Mouse (Mus musculus) heart, adult 8-10 months (tissue): ENCODE data around the gene Fbn1. TPM values are rescaled to one million over a fixed set of nuclear protein-coding genes. Genes with fewer than 3 reads are reported as not detected.

Source experiments
- DNase-seq: peaks from one replicate; pipeline ENCODE4 v3.0.0; 2022; ENCODE audit warnings: low spot score
- total RNA-seq, 4 experiments: library from RNA; stranded (reverse); gene quantifications; 2 replicates each; pipeline ENCODE4 v1.2.4; 2022

The Fbn1 gene
- total RNA-seq, 4 experiments from 2014 or later, result 17.4 to 32.9 (median 23.8) TPM

- DNase-seq, result no peak
These were observed 113.2 kb downstream of the Fbn1 start for GRCm38 (mm10) chr2:125394428-125395101.

- no peak for DNase-seq
These were observed 116.2 kb downstream of the Fbn1 start for GRCm38 (mm10) chr2:125391582-125391981.

DNA sequence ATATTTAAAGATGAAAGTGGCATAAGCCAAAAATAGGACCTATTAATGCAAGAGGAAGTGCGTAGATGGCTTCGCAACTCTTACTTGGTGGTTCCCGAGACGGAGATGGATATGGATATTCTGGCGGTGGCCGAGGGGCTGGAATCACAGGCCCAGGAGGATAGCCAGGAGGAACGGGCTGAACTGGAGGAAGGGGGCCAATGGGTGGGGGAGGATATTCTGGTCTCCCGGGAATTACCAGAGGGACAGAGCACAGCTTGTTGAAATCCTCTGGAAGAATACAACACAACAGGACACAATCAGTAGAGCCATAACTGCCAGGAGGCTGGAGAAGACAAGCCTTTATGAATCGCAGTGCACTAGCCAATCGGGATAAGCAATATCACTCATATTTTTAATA, 118.0 kb downstream of the Fbn1 start:
- peak; percentile 35 for DNase-seq

GRCm38 (mm10) chr2:125386221-125386965, 121.4 kb downstream of the Fbn1 start:
- no peak for DNase-seq

- DNase-seq, result no peak
These were observed 122.9 kb downstream of the Fbn1 start for GRCm38 (mm10) chr2:125384941-125385340.

DNA sequence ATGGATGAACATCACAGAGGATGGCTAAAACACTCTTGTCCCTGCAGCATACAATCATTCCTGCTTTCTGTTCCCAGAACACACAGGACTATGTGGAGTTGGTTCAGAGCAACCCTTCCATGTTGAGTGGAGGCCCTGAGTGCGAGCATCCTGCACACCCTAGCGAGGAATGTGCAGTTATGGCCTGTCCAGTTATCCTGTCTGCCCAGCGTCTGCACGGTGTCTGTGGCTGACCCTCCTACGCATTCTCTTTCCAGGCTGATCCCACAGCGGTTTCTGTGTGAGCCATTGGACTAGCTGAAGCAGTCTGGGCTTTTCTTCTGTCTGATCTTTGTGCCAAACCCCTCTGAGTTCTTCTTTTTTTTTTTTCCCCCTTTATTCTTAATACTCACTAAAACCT, 123.4 kb downstream of the Fbn1 start:
- peak; percentile 27 for DNase-seq

- no peak for DNase-seq
These were observed 124.5 kb downstream of the Fbn1 start for GRCm38 (mm10) chr2:125383273-125383641.

- DNase-seq, result no peak
These were observed 125.0 kb downstream of the Fbn1 start for GRCm38 (mm10) chr2:125382613-125383272.

- no peak for DNase-seq
These were observed 127.7 kb downstream of the Fbn1 start for GRCm38 (mm10) chr2:125380086-125380485.

DNA sequence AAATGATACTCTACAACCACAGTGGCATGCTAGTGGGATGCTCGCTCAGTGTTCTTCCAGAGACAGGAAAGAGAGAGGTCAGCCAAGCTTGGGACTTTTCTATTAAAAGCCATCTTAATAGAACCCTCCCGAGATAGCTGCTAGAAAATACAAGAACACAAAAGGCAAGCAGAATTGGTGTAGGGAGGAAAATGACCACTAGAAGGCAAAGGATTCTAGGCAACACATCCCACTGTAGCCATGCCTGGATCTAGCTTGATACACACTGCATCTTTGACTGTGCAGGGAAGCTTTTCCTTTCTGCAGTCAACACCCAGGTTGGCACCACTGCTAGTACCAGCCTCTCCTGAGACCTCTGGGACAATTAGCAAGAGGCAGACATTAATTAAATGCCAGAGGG, 128.6 kb downstream of the Fbn1 start:
- DNase-seq, result no peak

DNA sequence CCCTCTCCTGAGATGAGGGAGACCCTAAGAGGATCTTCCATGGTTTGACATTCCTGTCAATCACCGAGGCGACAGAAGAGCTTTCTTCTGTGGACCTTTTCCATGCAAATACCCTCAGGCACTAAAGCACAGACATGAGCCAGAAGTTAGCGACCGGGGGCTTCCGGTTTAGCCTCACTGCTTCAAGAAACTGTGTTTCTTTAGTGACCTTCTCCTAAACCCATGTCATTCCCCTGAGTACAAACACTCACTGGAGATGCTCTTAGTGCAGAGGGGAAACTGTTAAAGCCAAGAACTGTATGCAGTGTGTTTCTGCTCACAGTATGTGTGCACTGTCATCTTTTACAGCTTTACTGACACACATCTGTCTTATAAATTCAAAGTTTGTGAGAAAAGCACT, 131.9 kb downstream of the Fbn1 start:
- DNase-seq, result no peak

DNA sequence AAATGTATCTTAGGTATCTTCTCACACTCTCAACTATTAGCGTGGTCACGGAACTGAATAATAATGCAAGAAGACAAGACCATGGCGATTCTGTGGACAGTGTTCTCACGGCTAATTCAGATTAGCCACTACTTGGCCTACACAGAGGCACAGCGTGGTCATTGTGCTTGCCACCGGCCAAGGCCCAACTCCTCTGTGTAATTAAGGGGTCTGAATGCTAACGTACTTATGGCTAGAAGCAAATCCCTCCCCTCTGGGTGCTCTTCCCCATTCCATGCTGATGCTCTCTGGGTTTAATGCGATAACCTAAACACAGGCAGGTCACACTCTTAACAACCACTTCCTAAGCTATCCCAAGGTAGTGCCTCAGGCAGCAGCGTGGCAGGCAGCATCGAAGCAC, 132.5 kb downstream of the Fbn1 start:
- no peak for DNase-seq

DNA sequence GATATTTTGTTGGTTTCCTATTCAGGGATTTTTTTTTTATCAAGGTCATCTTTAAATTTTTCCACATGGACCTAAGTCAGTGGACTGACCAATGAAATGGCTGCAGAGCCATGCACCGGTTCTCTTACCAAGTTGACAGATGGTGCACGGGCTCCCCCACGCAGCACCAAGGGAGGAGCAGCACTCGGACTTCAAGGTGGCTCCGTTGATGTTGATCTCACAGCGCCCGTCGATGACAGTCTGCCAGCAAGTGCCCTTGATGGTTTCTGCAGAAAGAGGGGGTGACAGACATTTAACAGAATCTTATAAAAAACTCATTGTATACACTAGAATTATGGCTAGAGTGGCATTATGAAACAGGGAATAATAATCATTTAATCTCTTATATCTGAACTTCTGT, 138.1 kb downstream of the Fbn1 start:
- DNase-seq, result no peak

DNA sequence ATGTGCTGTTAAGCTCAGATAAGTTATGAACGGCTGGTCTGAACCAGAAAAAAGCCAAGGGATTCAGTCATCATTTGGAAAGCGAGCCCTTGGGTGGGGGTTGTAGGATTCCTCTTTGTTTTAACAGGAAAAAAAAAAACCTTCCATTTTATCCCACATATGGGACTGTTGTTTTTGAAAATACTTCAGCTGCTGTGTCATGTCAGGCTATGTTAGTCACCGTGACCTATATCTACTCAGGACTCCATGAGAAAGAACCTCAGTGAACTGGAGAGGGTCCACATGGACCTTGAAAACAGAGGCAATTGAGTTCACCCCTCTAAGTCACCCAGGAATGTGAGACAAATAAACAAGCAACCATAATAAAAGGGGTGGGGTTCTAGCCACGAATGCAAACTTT, 139.2 kb downstream of the Fbn1 start:
- DNase-seq, result peak; percentile 74

DNA sequence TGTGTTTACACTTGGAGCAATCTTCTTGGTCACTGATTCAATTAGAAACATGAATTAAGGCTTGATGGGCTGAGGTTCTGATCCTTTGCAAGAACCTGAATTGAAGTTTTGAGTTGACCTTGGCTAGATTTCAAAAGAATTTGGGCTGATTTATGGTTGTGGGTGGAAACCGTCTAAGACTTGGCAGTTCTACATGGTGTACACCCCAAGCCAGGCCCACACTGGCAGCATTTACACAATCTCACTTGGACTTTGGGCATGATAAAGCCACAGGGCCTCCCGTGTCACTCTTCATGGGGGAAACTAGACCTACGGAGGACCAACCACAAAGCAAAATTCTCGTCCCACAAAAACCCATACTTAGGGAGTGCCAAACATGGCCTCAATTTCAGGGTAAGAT, 146.1 kb downstream of the Fbn1 start:
- peak; percentile 11 for DNase-seq

DNA sequence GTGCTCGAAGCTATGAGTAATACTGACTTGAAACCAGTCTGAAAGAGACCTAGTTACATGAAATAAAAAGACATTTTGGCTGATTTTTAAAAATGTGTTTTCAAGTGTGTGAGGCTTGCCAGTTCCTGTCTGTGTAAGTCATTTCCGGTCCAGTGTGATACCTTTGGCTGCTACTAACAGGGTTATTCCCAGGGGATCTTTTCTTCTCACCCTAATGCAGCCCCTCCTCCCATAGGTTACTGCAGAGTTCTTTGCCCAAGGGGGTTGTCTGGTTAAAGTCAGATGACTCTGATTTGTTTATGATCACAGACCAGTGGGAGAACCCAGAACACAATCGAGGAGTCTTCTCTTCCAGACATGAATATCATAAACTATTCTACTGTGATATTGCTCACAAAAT, 151.3 kb downstream of the Fbn1 start:
- DNase-seq, result no peak

GRCm38 (mm10) chr2:125356068-125356467, 151.7 kb downstream of the Fbn1 start:
- DNase-seq, result no peak

DNA sequence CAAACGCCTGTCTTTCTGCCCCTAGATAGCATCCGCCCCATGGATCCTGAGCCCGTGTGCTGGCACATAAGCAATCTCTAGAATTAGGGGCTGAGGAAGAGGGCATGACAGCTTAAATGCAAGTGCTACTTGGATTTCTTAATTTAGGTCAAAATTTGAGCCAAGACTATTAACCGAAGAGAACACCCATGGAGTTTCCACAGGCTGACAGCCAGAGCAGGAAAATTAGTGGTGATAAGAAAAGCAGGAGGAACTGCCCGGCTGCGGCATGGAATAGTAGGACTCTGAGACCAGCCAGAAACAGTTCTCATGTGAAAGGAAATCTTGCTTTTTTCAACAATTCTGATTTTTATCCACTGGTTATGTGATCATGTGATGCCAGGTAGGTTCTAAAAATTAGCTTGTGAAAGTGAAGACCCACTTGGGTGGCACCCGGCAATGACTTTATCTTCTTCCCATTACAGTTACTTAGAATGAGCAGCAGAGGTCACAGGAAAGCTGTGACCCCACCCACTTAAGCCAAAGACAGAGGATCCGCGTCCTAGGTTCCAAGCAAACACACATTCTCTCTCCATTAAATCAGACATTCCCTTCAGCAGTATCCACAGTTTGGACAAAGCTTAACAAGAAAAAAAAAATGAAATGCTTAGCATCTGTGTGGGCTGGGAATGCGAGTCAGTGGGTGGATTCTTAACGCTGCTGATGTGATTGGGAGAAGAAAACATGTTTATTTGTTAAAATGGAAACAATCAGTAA, 152.4 kb downstream of the Fbn1 start:
- peak; percentile 57 for DNase-seq

DNA sequence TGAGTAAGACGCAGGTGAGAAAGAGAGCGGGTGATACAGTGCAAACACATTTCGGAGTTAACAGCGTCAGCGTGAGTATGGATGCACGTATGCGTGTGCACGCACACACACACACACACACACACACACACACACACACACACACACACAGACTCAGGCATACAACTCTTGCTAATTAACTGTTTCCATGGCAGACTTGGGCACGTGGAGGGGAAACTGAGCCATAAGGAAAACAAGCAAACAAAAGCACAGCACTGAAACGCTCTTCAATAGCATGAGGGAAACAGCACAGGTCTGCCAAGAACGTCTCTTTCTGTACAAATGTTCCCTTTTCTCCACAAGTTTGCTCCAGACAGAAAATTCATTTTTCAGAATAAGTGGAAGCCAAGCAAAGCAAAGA, 153.2 kb downstream of the Fbn1 start:
- no peak for DNase-seq

DNA sequence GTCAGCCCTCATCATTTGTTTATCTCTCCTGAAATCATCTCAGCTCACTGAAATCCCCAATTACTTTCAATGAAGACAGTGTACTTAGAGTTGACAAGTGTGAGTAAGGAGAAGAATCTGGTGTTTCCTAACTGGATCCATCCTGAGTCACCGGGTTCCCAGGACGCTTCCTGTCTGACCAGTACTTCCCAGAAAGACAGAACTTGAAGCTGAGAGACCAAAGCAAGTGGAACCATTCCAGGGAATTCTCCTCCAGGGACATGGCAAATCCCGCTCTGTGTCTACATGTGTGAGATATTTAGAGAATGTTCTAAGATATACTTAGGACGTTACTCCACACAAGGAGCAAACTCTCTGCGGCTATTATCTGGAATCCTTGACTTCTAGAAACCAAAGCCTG, 158.6 kb downstream of the Fbn1 start:
- DNase-seq, result peak; percentile 52

DNA sequence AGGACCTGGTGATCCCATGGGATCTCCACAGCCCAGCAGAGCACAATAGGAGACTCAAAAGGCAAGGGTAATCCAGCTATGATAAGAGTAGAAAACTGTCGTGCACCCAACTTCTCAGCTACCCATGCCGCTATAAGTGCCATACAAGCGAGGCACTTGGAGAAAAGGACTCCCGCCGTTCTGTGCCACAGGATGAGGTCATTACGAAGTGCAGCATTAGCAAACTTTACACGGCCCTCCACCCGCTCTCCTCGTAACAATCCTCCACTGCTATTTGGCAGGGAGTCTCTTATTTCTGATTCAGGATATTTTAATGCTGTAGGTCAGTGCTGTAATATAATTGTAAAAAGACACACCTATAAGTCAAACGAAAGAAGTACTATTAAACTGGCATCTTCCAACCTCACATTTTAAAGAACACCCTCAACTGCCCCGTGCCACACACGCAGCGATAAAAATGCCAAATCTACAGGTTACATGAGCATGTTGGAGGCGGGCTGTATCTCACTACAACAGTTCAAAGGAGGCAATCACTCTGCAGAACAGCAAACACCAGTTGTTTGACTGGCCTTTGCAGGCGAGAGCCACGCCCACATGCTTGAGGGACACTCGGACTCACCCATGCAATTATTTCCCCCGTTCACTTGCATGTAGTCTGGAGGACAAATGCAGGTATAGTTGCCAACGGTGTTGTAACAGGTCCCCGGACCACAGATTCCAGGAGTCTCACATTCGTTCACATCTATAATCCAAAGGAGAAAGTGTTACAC, 165.4 kb downstream of the Fbn1 start:
- DNase-seq, result no peak
